Mouse (Mus musculus) G1E (cell line): ENCODE data around the gene Syn3.

Source experiments
- CTCF ChIP-seq: IDR thresholded peaks from 2 replicates; pipeline ENCODE4 v1.5.1; 2012; ENCODE audit warnings: low read depth, low read length, inconsistent platforms, mixed read lengths
- GATA1 ChIP-seq: IDR thresholded peaks from 2 replicates; pipeline ENCODE4 v1.6.1; 2012; ENCODE audit warnings: borderline replicate concordance, low read length, inconsistent platforms, mixed read lengths
- GATA2 ChIP-seq: IDR thresholded peaks from 2 replicates; pipeline ENCODE4 v1.6.1; 2012; ENCODE audit warnings: low read depth, low read length, inconsistent platforms, borderline replicate concordance
- POLR2AphosphoS5 ChIP-seq: IDR thresholded peaks from 2 replicates; pipeline ENCODE4 v1.6.1; 2012; ENCODE audit warnings: low read depth, low read length, inconsistent platforms; ENCODE audit not compliant: insufficient replicate concordance
- TAL1 ChIP-seq: conservative IDR thresholded peaks from 2 replicates; pipeline ENCODE4 v1.6.1; 2012; ENCODE audit warnings: low read depth, low read length, inconsistent platforms, mixed read lengths

DNA sequence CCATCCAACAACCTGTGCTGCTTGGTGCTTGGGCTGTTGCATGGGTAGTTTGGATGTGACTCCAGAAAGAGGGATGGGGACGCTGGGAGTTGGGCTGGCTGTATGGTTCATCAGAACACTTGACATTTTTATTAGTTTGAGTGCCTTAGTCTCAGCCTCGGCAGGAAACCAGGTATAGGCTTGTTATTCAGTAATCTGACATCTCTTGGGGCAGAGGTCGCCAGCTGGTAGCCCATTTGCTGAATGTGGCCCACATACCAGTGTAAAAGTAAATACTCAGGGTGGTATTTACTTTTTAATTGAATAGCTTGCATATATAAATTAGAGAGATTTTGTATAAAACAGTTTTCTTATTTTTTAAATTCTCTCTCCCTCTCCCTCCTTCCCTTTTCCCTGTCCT, 343.4 kb downstream of the Syn3 start:
- no peak for TF ChIP-seq CTCF
- no peak for TF ChIP-seq GATA1
- no peak for TF ChIP-seq TAL1
- no peak for TF ChIP-seq POLR2AphosphoS5
- TF ChIP-seq GATA2: no peak
